Mouse (Mus musculus): ENCODE measurements around the gene Enc1. TPM values are rescaled to one million over a fixed set of nuclear protein-coding genes. Genes with fewer than 3 reads are reported as not detected.

The Enc1 gene
- polyA plus RNA-seq, 1 experiment from 2014 or later: 28.8 TPM

DNA sequence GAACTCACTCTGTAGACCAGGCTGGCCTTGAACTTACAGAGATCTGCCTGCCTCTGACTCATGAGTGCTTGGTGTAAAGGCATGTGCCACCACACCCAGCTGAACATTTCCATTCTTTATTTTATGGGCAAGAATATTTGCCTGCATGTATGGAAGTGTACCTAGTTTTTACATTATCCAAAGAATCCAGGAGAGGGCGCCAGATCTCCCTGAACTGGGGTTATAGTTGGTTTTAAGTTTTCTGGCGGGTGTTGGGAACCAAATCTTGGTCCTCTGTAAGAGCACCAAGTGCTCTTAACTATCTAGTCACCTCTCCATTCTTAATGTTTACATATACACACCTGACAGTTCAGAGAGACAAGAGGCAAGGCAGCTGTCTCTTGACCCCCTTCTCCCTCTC lies 7.8 kb upstream of the Enc1 start:
- H3K4me3 ChIP-seq: no peak overlapping the region
- H3K27me3 ChIP-seq: no peaks in the 10 kb centered on the region
- no peaks in the 10 kb centered on the region for H3K9me3 ChIP-seq (replicated peaks)
- H3K27ac ChIP-seq: no peak overlapping the region
- WGBS: 67% methylated on average over 2 of the region's 2 CpGs
- ATAC-seq (ENCODE audit: low FRiP score): no peak
- H3K36me3 ChIP-seq: no peaks in the 10 kb centered on the region
- H3K4me2 ChIP-seq (replicated peaks): no peak overlapping the region
- H3K4me1 ChIP-seq: peaks cover 8% of the 10 kb centered on the region; the same call in 1 of the 2 replicates
- H3K9ac ChIP-seq: no peak overlapping the region

- Histone ChIP-seq H3K27me3 (no peaks in the 10 kb centered on the region), H3K9ac (no peak overlapping the region), H3K27ac (no peak overlapping the region), H3K4me2 (replicated peaks) (peak overlapping the region; percentile 53), H3K4me1 (peaks cover 20% of the 10 kb centered on the region), H3K4me3 (peak overlapping the region; percentile 27), H3K9me3 (replicated peaks) (no peaks in the 10 kb centered on the region), H3K36me3 (no peaks in the 10 kb centered on the region)
- WGBS: 22% methylated on average over 17 of the region's 17 CpGs
- peak; percentile 62; the same call in 1 of the 2 replicates for ATAC-seq (ENCODE audit: low FRiP score)
These were observed 6.0 kb upstream of the Enc1 start for GRCm38 (mm10) chr13:97234785-97235417.

GRCm38 (mm10) chr13:97235911-97236310 lies 5.0 kb upstream of the Enc1 start:
- Histone ChIP-seq H3K9ac (no peak overlapping the region), H3K27me3 (no peaks in the 10 kb centered on the region), H3K27ac (no peak overlapping the region), H3K9me3 (replicated peaks) (no peaks in the 10 kb centered on the region), H3K36me3 (no peaks in the 10 kb centered on the region), H3K4me1 (peaks cover 26% of the 10 kb centered on the region), H3K4me3 (no peak overlapping the region), H3K4me2 (replicated peaks) (no peak overlapping the region)
- 53% methylated on average over 6 of the region's 6 CpGs for WGBS
- no peak for ATAC-seq (ENCODE audit: low FRiP score)

GRCm38 (mm10) chr13:97237700-97238099 lies 3.2 kb upstream of the Enc1 start:
- H3K36me3 ChIP-seq: no peaks in the 10 kb centered on the region
- H3K9me3 ChIP-seq (replicated peaks): no peaks in the 10 kb centered on the region
- H3K27me3 ChIP-seq: no peaks in the 10 kb centered on the region
- H3K9ac ChIP-seq: no peak overlapping the region
- 29% methylated on average over 3 of the region's 3 CpGs for WGBS
- peak overlapping the region; percentile 71 for H3K27ac ChIP-seq
- no peak overlapping the region for H3K4me2 ChIP-seq (replicated peaks)
- no peak overlapping the region for H3K4me3 ChIP-seq
- H3K4me1 ChIP-seq: peaks cover 29% of the 10 kb centered on the region
- ATAC-seq (ENCODE audit: low FRiP score): peak; percentile 42

DNA sequence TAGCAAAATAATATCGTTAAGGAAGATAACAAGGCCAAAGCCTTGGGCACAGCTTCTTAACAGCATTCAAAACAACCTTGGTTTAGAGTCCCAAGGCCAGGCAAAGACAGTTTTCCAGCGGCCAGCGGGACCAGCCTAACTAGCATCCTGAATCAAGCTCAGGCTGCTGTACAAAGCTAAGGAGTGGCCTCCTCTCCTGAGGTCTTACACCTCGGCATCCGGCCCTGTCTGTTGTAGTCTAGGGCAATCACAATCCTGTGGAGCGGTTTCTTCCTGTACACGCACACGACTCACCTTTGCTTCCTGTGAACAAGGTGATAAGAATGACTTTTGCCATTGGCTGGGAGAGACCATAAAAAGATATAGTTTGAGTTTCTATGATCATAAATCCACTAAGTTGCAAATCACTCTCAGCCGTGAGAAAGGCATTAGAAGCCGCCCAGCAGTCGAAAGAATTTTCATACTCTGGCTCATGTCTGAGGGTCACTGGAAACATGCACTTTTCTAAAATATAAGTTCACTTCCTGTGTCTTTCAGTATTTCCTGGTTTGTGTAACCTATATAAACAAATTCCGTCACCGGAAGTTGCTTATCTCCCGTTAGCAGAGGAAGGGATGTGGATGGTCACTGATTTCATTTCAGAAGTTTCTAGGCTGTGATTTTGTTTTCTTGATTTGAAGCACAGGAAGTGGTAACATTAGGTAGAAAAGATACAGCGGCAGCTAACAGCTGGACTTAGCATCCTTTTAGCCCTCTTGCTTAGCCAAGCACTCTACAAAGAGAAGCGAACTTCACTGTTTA lies 2.5 kb upstream of the Enc1 start:
- no peaks in the 10 kb centered on the region for H3K9me3 ChIP-seq (replicated peaks)
- 65% methylated on average over 16 of the region's 16 CpGs for WGBS
- peaks cover 35% of the 10 kb centered on the region for H3K4me1 ChIP-seq
- H3K27me3 ChIP-seq: no peaks in the 10 kb centered on the region
- H3K4me3 ChIP-seq: no peak overlapping the region
- H3K36me3 ChIP-seq: no peaks in the 10 kb centered on the region
- H3K27ac ChIP-seq: peak overlapping the region; percentile 71; the same call in 1 of the 2 replicates
- ATAC-seq (ENCODE audit: low FRiP score): no peak
- H3K9ac ChIP-seq: no peak overlapping the region
- no peak overlapping the region for H3K4me2 ChIP-seq (replicated peaks)

GRCm38 (mm10) chr13:97239343-97240180 lies 1.3 kb upstream of the Enc1 start:
- H3K9ac ChIP-seq: no peak overlapping the region
- H3K36me3 ChIP-seq: no peaks in the 10 kb centered on the region
- peak overlapping the region; percentile 94 for H3K27ac ChIP-seq
- H3K4me3 ChIP-seq: no peak overlapping the region
- WGBS: 5% methylated on average over 23 of the region's 23 CpGs
- H3K4me2 ChIP-seq (replicated peaks): peak overlapping the region; percentile 78
- peaks cover 45% of the 10 kb centered on the region for H3K4me1 ChIP-seq
- no peaks in the 10 kb centered on the region for H3K9me3 ChIP-seq (replicated peaks)
- no peaks in the 10 kb centered on the region for H3K27me3 ChIP-seq
- ATAC-seq (ENCODE audit: low FRiP score): no peak

DNA sequence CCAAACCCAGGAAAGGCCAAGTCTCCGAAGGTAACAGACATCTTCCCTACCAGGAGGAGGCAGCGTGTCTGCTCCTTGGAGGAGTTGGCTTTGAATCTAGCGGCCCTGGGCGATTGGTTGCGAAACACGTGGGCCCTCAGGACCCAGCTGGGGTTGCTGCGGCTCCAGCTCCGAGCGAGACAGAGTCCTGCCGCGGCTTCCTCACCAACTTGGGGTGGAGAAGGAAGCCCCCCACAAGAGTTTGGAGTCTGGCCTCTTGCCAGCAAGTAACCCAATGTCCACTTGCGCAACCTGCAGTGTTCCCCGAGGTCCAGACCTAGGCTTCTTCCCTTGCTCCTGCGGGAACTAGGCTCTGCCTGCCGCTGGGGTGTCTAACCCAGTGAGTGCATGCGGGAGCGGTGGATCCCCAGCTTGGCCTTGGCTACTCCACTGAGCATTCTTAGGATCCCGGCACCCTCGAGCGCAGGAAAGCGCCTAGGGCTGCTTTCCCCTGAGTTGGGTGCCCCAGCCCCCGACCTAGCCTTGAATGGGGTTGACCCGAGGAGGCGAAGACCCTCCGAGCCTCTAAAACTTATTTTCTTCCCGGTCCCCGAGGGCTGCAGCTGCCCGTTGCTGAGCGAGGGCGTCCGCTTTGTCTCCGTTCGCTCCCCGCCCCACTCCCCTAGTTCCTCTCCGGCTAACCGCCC lies 483 bp upstream of the Enc1 start:
- peaks cover 54% of the 10 kb centered on the region for H3K4me1 ChIP-seq
- ATAC-seq (ENCODE audit: low FRiP score): peak; percentile 69

DNA sequence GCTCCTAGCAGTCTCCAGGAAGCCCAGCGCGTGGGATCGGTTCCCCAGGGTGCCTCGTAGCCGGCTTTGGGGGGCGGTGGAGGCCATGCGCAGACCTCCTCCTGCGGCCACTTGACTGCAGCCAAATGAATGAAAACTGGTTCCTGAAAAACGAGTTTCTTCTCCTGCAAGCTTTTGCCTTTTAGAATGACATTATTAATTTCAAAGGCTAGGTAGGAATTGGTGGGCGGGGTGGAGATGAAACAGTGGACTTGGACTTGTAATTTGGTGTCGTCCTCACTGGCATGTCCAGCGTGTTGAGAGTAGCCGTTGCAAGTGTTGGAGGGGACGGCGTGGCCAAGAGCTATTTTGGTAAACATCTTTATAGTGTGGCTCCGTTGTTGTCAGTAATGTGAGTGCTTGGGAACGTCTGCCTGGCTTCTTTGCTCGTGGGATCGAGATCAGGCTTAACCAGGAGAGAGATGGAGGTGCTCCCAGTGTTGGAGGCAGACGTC lies 929 bp downstream of the Enc1 start:
- ATAC-seq (ENCODE audit: low FRiP score): no peak
- Histone ChIP-seq H3K4me3 (peak overlapping the region; percentile 85), H3K27ac (peak overlapping the region; percentile 94), H3K9ac (peak overlapping the region; percentile 88), H3K4me1 (peaks cover 61% of the 10 kb centered on the region), H3K27me3 (no peaks in the 10 kb centered on the region), H3K4me2 (replicated peaks) (peak overlapping the region; percentile 78), H3K9me3 (replicated peaks) (no peaks in the 10 kb centered on the region), H3K36me3 (peaks cover 20% of the 10 kb centered on the region)
- WGBS: under 1% methylated on average over 20 of the region's 20 CpGs

More for the DNA sequence above, 483 bp upstream of the Enc1 start:
- H3K9ac ChIP-seq: peak overlapping the region; percentile 88
- peak overlapping the region; percentile 94 for H3K27ac ChIP-seq
- H3K27me3 ChIP-seq: no peaks in the 10 kb centered on the region
- peaks cover 6% of the 10 kb centered on the region for H3K36me3 ChIP-seq
- H3K4me3 ChIP-seq: peak overlapping the region; percentile 85
- WGBS: under 1% methylated on average over 35 of the region's 36 CpGs
- H3K4me2 ChIP-seq (replicated peaks): peak overlapping the region; percentile 78
- no peaks in the 10 kb centered on the region for H3K9me3 ChIP-seq (replicated peaks)

DNA sequence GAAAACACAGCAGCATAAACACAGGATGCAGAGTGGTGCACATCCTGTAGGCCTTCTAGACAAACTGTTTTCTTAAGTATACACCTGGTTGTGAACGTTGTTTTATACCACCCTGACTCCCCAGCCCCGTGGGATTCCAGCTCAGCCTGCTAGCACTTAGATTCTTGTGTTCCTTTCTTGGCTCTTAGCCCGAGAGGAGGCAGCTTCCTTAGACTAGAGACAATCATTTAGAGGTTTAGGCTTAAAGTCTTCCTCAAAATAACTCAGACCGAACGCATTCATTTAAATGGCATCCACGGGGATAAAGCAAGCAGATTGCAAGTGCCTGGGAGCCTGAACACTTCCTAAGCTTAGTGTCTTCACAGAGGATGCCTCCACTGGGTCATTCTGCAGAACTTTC lies 1.8 kb downstream of the Enc1 start:
- Histone ChIP-seq H3K36me3 (peaks cover 28% of the 10 kb centered on the region), H3K4me3 (peak overlapping the region; percentile 85), H3K9ac (peak overlapping the region; percentile 88), H3K9me3 (replicated peaks) (no peaks in the 10 kb centered on the region), H3K4me2 (replicated peaks) (peak overlapping the region; percentile 78), H3K4me1 (peaks cover 70% of the 10 kb centered on the region), H3K27me3 (no peaks in the 10 kb centered on the region), H3K27ac (peak overlapping the region; percentile 94; the same call in 1 of the 2 replicates)
- WGBS: 5% methylated on average over 6 of the region's 6 CpGs
- no peak for ATAC-seq (ENCODE audit: low FRiP score)

- Histone ChIP-seq H3K4me3 (peak overlapping the region; percentile 85), H3K27ac (peak overlapping the region; percentile 37; the same call in 1 of the 2 replicates), H3K4me2 (replicated peaks) (peak overlapping the region; percentile 78), H3K4me1 (peaks cover 77% of the 10 kb centered on the region), H3K9ac (peak overlapping the region; percentile 88), H3K9me3 (replicated peaks) (no peaks in the 10 kb centered on the region), H3K27me3 (no peaks in the 10 kb centered on the region), H3K36me3 (peaks cover 41% of the 10 kb centered on the region)
- no peak for ATAC-seq (ENCODE audit: low FRiP score)
- 32% methylated on average over 15 of the region's 15 CpGs for WGBS
These were observed 3.2 kb downstream of the Enc1 start for GRCm38 (mm10) chr13:97243962-97244711.

DNA sequence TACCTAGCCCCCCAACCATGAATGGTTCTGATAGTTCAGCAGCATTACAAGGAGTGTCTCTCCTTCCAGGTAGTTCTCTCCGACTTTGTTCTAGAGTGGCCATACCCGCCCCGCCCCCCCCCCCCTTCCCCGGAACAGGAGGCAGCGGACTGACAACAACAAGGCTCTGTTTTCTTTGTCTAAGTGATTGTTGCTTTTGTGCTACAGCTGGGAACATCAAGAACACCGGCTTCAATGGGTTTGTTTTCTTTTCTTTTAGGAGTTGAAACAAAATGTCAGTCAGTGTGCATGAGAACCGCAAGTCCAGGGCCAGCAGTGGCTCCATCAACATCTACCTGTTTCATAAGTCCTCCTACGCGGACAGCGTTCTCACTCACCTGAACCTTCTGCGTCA lies 3.8 kb downstream of the Enc1 start:
- peak overlapping the region; percentile 78 for H3K4me2 ChIP-seq (replicated peaks)
- H3K27me3 ChIP-seq: no peaks in the 10 kb centered on the region
- H3K4me1 ChIP-seq: peaks cover 78% of the 10 kb centered on the region
- H3K36me3 ChIP-seq: peaks cover 41% of the 10 kb centered on the region
- no peak overlapping the region for H3K27ac ChIP-seq
- ATAC-seq (ENCODE audit: low FRiP score): no peak
- H3K9ac ChIP-seq: peak overlapping the region; percentile 88
- peak overlapping the region; percentile 85 for H3K4me3 ChIP-seq
- whole genome bisulfite sequencing: 42% methylated on average over 11 of the region's 11 CpGs
- H3K9me3 ChIP-seq (replicated peaks): no peaks in the 10 kb centered on the region

Data from hindbrain, embryonic 12.5 days (tissue).